Mouse (Mus musculus): Measurements from ENCODE around the gene Kif3b.

DNA sequence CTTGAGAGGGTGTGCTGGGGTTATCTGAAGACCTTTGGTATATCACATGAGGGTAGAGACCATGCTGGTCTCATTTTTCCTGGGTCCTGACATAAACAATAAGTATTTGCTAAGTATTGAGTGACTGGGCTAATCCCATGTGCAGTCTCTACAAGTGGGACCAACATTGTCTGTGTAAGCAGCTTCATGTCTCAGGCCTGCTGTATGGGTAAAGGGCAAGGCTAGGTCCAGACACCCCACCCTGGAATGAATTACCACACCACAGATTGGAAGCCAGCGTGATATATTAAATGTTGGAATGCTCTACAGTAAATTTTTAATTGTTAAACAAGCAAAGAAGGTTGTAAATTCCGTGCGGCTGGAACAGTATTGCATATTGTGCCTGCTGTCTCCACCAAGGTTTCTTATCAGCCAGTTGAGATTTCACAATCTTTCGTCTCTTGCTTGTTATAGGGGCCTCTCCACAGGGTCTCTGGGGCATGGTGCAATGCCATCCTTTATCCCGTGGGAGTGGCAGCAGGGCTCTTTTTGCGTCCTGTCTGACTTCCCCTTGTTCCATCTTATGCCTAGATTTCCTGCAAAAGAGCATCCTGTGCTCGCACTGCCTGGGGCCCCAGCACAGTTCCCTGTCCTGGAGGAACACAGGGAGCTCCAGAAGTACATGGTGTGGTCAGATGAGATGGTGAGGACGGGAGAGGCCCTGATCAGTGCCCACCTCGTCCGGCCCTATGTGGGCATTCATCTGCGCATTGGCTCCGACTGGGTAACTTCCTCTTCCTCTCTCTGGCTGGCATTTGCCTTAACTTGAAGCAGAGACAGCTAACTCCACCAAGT is 32.0 kb upstream of the Kif3b start:
- no peak for TF ChIP-seq POLR2A (IDR thresholded peaks at IDR 0.05; ENCODE audit: control insufficient read depth, extremely low read depth, insufficient read depth, low read length, poor library complexity)
- TF ChIP-seq CTCF (IDR thresholded peaks at IDR 0.05; ENCODE audit: borderline replicate concordance, control insufficient read depth, extremely low read depth, insufficient read depth, low read length, poor library complexity) = no peak
